Comparison of ENCODE assay signal across 8 mouse cellular contexts in genomic region chr12:107960365-107960764, GRCm38 (mm10). TPM values are rescaled to one million over a fixed set of nuclear protein-coding genes. Genes with fewer than 3 reads are reported as not detected.
DNase-seq lines count a peak whose midpoint lies in the region; ATAC-seq and TF ChIP-seq lines count a peak whose summit lies in the region.
"Had no signal": no experiment of that assay in that cellular context is flagged by ENCODE, and none has a peak within 500 bp of the region (broad histone marks: within the 10 kb centered on the region; RNA-seq: fewer than 3 reads in every experiment).

No protein-coding gene starts in this region.

- H3K4me3 ChIP-seq in neural tube, embryonic 12.5 days: no peak overlapping the region
- H3K4me3 ChIP-seq in forebrain, embryonic 15.5 days: no peak overlapping the region
- no peak overlapping the region for H3K4me3 ChIP-seq in limb, embryonic 14.5 days (replicated peaks; ENCODE audit: low read length)

- 0 out of 2 replicates have a peak overlapping the region, but pooled peaks have one; percentile 6 for H3K27ac ChIP-seq in neural tube, embryonic 12.5 days
- H3K27ac ChIP-seq in forebrain, embryonic 15.5 days (replicated peaks): peak overlapping the region; percentile 75
- H3K27ac ChIP-seq in limb, embryonic 14.5 days (replicated peaks; ENCODE audit: low read depth, low read length): peak overlapping the region; percentile 49; the same call in 1 of the 2 replicates

- TF ChIP-seq POLR2A in limb, embryonic 14.5 days (IDR thresholded peaks at IDR 0.05; ENCODE audit: borderline replicate concordance, extremely low read depth, insufficient read depth, insufficient read length): no peak

- intact Hi-C loops in left cerebral cortex, postnatal 4 days (cut with DNase I): no loop called here

- no peaks in the 10 kb centered on the region for H3K27me3 ChIP-seq in neural tube, embryonic 12.5 days (replicated peaks)
- H3K27me3 ChIP-seq in forebrain, embryonic 15.5 days: no peaks in the 10 kb centered on the region
- H3K27me3 ChIP-seq in limb, embryonic 14.5 days (ENCODE audit: control insufficient read depth, insufficient read depth, low read length): no peaks in the 10 kb centered on the region

- peaks cover 52% of the 10 kb centered on the region for H3K4me1 ChIP-seq in neural tube, embryonic 12.5 days
- peaks cover 77% of the 10 kb centered on the region for H3K4me1 ChIP-seq in forebrain, embryonic 15.5 days
- H3K4me1 ChIP-seq in limb, embryonic 14.5 days (ENCODE audit: control insufficient read depth, insufficient read depth, low read length): peaks cover 60% of the 10 kb centered on the region

- WGBS in neural tube, embryonic 12.5 days: 50% methylated on average over 14 of the region's 14 CpGs
- WGBS in forebrain, embryonic 15.5 days: 42% methylated on average over 14 of the region's 14 CpGs
- WGBS in limb, embryonic 14.5 days: 25% methylated on average over 14 of the region's 14 CpGs

- H3K36me3 ChIP-seq in neural tube, embryonic 12.5 days: no peaks in the 10 kb centered on the region
- no peaks in the 10 kb centered on the region for H3K36me3 ChIP-seq in forebrain, embryonic 15.5 days
- H3K36me3 ChIP-seq in limb, embryonic 14.5 days (ENCODE audit: control insufficient read depth, insufficient read depth, low read length): no peaks in the 10 kb centered on the region
- H3K36me3 ChIP-seq: G1E had no signal

- no peak overlapping the region for H3K4me2 ChIP-seq in neural tube, embryonic 12.5 days (replicated peaks)
- H3K4me2 ChIP-seq in forebrain, embryonic 15.5 days (replicated peaks): 0 out of 2 replicates have a peak overlapping the region, but pooled peaks have one; percentile 6
- H3K4me2 ChIP-seq in limb, embryonic 14.5 days (replicated peaks; ENCODE audit: low read depth, low read length, severe bottlenecking): peak overlapping the region; percentile 41

- ATAC-seq in neural tube, embryonic 12.5 days (ENCODE audit: low FRiP score, low read depth): peak; percentile 8; the same call in 1 of the 2 replicates
- no peak for ATAC-seq in forebrain, embryonic 15.5 days (replicated peaks)
- ATAC-seq in limb, embryonic 14.5 days (ENCODE audit: low FRiP score, low read depth): no peak

- DNase-seq in neural tube, embryonic 10.5 days (ENCODE audit: extremely low spot score, low spot score): no peak
- DNase-seq in limb, embryonic 14.5 days (ENCODE audit: low spot score): no peak
- no peak for DNase-seq in cerebellum, postnatal 25 days
- DNase-seq in left cerebral cortex, postnatal 4 days: no peak
- DNase-seq in frontal cortex, postnatal 10 days (ENCODE audit: low spot score in 2 of 2): no peak

- H3K9ac ChIP-seq in neural tube, embryonic 12.5 days: no peak overlapping the region
- no peak overlapping the region for H3K9ac ChIP-seq in forebrain, embryonic 15.5 days (replicated peaks)
- 0 out of 2 replicates have a peak overlapping the region, but pooled peaks have one; percentile 9 for H3K9ac ChIP-seq in limb, embryonic 14.5 days (ENCODE audit: low read depth, low read length, severe bottlenecking)

- H3K9me3 ChIP-seq in neural tube, embryonic 12.5 days: no peaks in the 10 kb centered on the region
- H3K9me3 ChIP-seq in forebrain, embryonic 15.5 days: no peaks in the 10 kb centered on the region
- no peaks in the 10 kb centered on the region for H3K9me3 ChIP-seq in limb, embryonic 14.5 days (ENCODE audit: control insufficient read depth, low read length)

RNA-seq across cellular contexts. Expression of gene Bcl11b, which starts 43.0 kb away (rescaled TPM):
- polyA plus RNA-seq in neural tube, embryonic 12.5 days (2016; fragmentation: Nextera tagmentation; extraction: Ambion mirVana): 25.9 and 27.1 TPM in 2 replicates
- 109 and 117 TPM in 2 replicates for polyA plus RNA-seq in forebrain, embryonic 15.5 days (2015; fragmentation: Nextera tagmentation; extraction: Ambion mirVana)
- polyA plus RNA-seq in limb, embryonic 14.5 days (2012; rRNA removed): 16.0 and 20.1 TPM in 2 replicates
- 26.4 and 26.7 TPM in 2 replicates for polyA plus RNA-seq in limb, embryonic 14.5 days (2014; fragmentation: Nextera tagmentation; extraction: Ambion mirVana)
- 100 to 1,000 TPM; 125 to 127 TPM for total RNA-seq in left cerebral cortex, postnatal 4 days (2021)
- polyA plus RNA-seq: G1E had no signal

Comparison
In these comparisons a context has a peak if more than half of its experiments do, and no peak if none do; other contexts are left out.
1. H3K27ac ChIP-seq: peak in every context shown above with its lines; median percentile 75 in forebrain, embryonic 15.5 days; 49 in limb, embryonic 14.5 days; 6 in neural tube, embryonic 12.5 days.